Mouse (Mus musculus): ENCODE measurements around the gene Vti1a.
A peak's percentile ranks its signal among the peaks of the same experiment; 100 is the strongest.

Vti1a gene

GRCm38 (mm10) chr19:55556168-55556999 is 240.3 kb downstream of the Vti1a start:
- DNase-seq (ENCODE audit: low read depth, low spot score), result peak; percentile 64

DNA sequence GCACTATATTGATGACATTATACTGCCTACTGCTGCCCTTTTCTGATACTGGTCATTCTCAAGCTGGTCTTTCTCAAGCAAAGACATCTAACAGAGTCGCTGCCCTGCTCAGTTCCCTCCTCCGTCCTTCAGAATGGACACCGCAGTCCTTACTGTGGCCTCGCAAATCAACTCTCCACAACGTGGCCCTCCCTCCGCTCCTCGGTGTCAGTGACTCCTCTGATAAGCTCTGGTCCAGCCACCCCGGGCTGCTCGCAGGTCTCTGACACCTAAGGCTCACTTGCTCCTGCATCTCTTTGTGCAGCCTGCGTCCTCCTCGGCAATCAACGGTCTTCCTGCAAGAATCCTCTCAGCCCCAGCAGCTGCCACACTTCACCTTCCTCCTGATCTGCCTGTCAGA is 243.2 kb downstream of the Vti1a start:
- no peak for DNase-seq (ENCODE audit: low read depth, low spot score)

GRCm38 (mm10) chr19:55560088-55560682 is 244.1 kb downstream of the Vti1a start:
- DNase-seq (ENCODE audit: low read depth, low spot score), result no peak

GRCm38 (mm10) chr19:55561469-55561868 is 245.4 kb downstream of the Vti1a start:
- no peak for DNase-seq (ENCODE audit: low read depth, low spot score)

GRCm38 (mm10) chr19:55562487-55563147 is 246.5 kb downstream of the Vti1a start:
- no peak for DNase-seq (ENCODE audit: low read depth, low spot score)

GRCm38 (mm10) chr19:55563148-55563651 is 247.1 kb downstream of the Vti1a start:
- no peak for DNase-seq (ENCODE audit: low read depth, low spot score)

DNA sequence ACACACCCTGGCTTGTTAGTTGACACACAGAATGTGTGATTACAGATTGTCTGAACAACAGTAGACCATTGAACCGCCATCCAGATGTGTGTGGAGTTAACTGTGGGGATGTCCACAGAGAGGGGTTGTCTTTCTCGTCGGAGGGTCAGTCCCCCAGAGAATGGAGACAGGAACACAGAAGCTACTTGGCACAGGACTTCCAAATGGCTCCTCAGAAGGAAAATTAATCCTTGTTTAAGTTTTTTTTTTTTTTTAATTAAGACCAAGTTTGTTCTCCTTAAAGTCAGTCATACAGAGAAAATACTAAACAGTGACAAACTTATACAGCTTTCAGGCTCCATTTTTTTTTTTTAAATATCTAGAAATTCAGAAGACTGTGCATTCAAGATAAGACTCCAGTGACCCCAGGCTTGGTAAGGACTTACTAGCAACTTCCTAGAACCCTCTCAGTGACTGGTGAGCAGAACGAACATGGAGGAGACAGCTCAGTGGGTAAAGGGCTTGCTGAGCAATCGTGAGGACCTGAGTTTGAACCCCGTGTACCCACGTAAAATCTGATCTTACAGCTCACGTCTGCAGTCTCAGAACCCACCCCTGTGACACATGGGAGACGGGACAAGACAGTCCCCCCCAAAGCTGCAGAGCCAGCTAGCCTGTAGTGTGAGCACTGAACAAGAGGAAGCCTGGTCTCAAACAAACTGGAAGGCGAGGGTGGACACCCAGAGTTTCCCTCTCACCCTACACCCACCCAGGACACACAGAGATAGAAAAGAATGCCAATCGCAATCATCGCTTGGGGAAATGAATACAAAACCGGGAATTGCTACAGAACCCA is 248.2 kb downstream of the Vti1a start:
- DNase-seq (ENCODE audit: low read depth, low spot score), result no peak

DNA sequence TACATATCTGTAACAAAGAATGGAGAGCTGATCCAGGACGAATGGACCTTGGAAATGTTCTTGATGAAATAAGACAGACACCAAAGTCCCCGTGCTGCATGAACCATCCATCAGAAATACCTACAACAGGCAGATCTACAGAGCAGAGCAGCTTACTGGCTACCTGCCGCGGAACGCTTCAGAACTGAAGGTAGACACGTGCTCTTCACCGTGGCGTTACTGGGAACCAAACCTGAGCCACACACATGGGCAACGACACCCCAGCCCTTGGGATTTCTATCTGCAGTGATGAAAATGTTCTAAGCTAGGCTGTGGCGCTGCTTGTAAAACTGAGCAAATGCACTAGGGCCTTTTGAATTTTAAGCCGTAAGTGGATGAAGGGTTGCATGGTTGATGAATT is 249.0 kb downstream of the Vti1a start:
- DNase-seq (ENCODE audit: low read depth, low spot score), result no peak

- no peak for DNase-seq (ENCODE audit: low read depth, low spot score)
Measured at GRCm38 (mm10) chr19:55565523-55566369, 249.7 kb downstream of the Vti1a start.

- DNase-seq (ENCODE audit: low read depth, low spot score), result no peak
Measured at GRCm38 (mm10) chr19:55569114-55569513, 253.0 kb downstream of the Vti1a start.

GRCm38 (mm10) chr19:55569894-55570293 is 253.8 kb downstream of the Vti1a start:
- DNase-seq (ENCODE audit: low read depth, low spot score), result no peak

DNA sequence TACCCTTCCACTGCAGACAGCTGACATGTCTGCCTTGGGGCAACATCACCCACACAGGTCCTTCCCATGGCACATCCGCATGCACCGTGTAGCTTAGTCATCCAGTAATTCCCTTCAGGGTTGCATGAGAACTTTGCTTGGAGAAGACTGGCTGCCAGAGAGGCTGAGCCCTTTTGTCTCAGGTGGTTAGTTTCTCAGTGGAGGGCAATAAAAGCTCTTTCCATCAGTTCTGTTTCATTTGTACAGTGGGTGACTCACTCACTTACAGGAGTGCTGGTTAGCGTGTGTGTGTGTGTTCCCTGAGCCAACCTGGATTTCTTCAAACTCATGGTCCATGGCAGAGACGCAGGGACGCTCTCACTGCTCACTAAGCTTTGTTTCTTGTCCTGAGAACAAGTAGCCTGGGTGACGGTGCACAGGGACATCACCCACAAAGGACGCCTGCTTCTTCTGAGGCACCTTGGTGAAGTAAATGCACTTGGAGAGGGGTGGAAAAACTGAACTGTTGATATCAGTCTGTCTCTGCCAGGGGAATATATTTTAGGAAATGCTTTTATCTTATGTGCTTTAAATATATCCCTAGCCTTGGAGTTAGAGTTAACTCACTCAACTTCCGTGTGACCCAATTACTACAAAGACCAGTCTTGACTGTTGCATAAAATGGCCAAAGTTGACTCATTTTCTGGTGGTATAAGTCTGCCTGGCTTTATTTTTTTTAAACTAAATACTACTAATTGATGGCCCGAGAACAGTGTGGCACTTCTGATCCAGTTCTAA is 254.6 kb downstream of the Vti1a start:
- DNase-seq (ENCODE audit: low read depth, low spot score), result no peak

DNA sequence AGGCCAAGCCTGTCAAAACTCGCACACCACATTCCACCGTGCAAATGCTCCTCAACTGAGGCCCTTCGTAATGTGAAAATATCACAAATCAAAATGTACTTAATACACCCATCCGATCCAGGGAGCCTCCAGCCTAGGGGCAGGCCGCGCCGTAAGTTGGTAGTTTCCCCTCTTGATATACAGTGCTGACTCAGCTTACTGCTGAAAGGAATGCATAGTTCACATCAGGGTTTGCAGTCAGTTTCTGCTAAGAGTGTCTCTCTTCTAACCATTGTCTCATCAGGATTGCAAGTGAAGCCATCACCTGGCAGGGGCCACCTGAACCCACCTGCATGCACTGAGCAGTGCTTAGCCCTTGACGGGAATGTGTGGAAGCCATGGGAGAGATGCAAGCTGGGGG is 255.4 kb downstream of the Vti1a start:
- no peak for DNase-seq (ENCODE audit: low read depth, low spot score)

DNA sequence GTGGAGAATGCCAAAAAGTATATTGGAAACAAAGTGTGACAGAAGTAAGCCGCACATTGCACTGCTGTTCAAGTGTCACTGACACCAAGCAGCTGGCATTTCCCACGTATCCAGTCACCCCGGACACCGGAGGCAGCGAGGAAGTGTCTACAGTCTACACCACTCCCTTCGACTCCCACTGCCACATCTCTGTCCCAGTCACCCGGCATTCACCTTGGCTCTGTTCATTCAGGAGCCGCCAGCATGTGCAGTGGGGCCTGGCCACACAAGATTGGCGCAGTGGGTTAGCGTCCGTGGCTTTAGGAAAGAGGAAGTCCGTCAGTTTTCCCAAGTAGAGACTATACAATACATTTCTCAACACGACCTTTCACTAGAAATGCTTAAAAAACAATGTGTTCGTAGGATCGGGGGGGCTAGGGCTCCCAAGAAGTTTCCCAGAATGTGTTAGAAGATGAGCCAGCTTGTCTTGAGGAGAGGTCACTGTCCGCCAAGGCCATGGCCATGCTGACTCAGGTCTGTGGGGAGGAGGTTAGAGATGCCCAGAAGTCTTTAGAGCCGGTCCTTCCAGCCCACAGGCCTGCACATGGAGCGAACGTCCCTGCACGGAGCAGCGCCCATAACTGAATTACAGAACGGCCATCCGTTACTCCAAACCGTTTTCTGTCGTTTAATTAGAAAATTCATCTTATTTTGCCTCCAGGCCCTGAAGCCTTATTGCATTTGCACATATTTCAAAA is 261.4 kb downstream of the Vti1a start:
- no peak for DNase-seq (ENCODE audit: low read depth, low spot score)

DNA sequence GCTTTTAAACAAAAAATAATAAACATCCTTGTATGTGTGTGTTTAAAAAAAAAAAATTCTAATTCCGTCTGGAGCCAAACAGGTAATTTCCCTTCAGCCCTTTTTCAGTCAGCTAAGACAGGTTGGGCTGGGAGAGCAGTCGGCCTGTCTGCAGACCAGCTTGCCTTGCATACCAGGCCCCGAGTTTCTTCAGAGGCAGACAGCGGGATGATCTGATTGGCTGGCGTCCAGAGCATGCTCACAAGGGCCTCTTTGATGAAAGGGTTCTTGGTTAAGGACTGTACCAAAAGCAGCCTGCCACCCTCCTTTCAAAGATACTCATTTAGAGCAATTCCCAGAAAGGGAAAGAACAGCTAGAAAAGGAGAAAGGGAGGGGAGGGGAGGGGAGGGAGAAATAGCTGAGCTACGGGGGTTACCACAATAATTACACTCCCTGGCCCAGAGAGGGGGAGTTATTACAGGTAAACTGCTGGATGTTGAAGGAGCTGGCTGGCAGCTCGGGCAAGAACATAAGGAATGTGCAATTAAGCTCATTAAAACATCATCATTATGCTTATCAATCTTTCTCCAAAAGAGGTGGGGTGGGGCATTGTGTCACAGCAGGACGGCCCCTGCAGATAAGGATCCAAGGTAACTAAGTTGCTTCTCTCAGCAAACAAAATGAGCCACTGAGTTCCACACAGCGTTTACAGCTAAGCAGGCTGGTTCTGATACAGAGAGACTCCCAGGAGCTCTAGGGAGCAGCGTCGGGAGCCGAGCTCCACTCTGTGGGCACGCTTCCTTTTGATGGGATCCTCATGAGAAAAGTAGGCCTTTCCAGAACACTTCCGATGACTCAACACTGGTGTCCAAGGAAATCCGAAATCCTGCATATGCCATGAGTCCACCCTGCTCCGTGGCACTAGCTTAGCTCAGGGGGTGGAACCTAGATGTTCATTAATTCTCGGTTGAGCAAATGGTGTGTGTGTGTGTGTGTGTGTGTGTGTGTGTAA is 262.3 kb downstream of the Vti1a start:
- peak; percentile 67 for DNase-seq (ENCODE audit: low read depth, low spot score)

GRCm38 (mm10) chr19:55579310-55579709 is 263.2 kb downstream of the Vti1a start:
- no peak for DNase-seq (ENCODE audit: low read depth, low spot score)

- DNase-seq (ENCODE audit: low read depth, low spot score), result no peak
Measured at GRCm38 (mm10) chr19:55580152-55580551, 264.1 kb downstream of the Vti1a start.

DNA sequence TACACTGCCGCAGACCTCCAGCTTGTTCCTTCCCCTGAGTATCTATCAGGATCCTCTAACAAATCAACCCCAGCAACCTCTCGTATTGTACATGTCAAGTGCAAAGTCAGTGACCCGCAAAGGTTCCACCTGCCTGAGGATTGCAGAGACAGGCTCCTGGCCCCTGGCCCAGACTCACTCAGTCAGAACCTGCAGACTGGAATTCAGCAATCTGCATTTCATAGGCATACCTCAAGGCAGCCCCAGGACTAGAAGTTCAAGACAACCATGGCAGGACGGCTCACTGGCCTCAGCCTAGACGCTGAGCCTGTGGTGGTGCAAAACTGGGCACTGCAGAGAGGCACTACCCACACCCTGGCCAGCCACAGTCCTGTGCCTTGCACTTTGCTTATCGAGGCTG is 264.6 kb downstream of the Vti1a start:
- no peak for DNase-seq (ENCODE audit: low read depth, low spot score)
